Mouse (Mus musculus) frontal cortex, adult 2 months (tissue): ENCODE data around the gene Nfam1. TPM values are rescaled to one million over a fixed set of nuclear protein-coding genes. Genes with fewer than 3 reads are reported as not detected.

Source experiments
- DNase-seq, 2 experiments: peaks; one replicate each; pipeline ENCODE4 v3.0.0; 2022; ENCODE audit warnings: low spot score in 1 of 2; ENCODE audit errors: extremely low spot score in 1 of 2
- polyA plus RNA-seq: library from polyadenylated mRNA; depleted of rRNA; stranded (reverse); fragments of >200 nt; gene quantifications from 2 replicates; pipeline ENCODE4 v1.2.3, GENCODE M21; 2012

Gene Nfam1
- polyA plus RNA-seq, 1 experiment, result 2.2 TPM

- no peak for DNase-seq
Measured at GRCm38 (mm10) chr15:82998811-82999221, 34.3 kb downstream of the Nfam1 start.

GRCm38 (mm10) chr15:82996431-82996830 lies 36.7 kb downstream of the Nfam1 start:
- no peak for DNase-seq

GRCm38 (mm10) chr15:82995239-82995638 lies 37.9 kb downstream of the Nfam1 start:
- peak in 1 of 2 experiments; percentile 53 for DNase-seq

DNA sequence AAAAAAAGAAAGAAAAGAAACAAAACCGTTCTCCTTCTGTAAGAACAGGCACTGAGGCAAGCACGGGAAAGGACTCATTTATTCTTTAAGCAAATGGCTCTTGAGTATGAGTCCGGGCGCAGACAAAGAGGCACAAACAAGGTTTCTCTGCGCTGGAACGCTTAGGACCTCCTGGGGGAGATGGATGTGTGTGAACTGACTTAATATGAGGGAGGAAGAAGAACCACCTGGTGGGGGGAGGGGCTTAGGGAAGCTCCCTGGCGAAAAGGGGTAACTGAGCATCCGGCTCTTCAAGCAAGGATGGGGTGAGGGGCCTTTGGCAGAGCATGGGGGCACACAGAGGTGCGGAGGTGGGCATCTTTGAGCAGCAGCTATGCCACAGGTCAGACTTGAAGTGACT lies 40.2 kb downstream of the Nfam1 start:
- DNase-seq, result no peak

DNA sequence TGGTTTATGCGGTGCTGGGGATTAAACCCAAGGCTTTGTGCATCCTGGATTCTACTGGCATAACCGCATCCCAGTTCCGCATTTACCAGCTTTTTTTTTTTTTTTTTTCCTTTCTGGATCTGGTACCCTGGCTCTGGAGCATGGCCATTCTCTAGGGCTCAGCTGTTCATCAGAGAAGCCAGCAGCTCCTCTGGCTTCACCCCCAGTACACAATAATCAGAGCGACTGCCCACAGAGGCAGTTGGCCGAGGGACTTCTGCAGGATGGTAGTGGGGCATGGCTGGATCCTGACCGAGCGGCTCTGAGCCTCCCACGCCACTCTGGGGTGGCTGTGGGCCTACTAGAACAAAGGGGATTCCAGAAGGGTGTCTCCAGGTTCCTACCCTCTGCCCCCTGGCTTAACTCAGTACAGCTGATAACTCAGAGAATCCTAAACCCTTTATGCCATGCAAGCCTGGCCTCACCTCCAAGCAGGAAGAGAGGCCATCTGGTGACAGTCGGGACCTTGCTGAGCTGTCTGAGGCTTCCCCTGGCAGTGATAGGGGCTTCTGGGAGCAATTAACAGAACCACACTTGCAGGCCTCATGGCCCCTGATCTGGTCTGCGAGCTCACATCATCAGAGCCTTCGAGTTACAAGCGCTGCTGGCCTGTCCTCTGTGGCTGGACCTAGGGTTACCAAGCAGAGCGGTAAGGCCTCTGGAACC lies 40.9 kb downstream of the Nfam1 start:
- no peak for DNase-seq

DNA sequence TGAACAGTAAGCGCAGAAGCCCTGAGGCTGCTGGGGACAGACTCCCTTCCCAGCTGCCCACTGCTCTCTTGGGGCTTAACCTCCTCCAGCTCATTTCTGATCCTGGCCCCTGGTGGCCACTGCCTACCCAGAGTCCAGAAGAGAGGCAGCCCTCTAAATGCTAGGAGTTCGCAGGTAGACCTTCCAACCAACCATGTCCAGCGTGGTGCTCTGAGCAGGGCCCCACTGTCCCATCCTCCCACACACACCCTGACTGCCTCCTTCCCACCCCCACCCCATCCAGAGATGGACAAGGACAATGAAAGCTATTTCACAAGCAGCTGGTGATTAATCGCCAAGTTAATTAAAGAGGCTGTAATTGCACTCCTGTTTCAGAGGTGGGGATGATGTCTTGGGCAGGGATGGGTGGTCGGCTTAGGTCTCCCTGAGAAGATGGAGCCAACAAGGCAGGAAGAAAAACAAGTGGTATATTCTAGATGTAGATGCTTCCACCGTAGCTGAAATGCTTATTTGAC lies 43.9 kb downstream of the Nfam1 start:
- no peak for DNase-seq

GRCm38 (mm10) chr15:82987732-82988112 lies 45.4 kb downstream of the Nfam1 start, which contains the start of gene Tcf20:
TSS of gene Tcf20 (minus strand) at chr15:82987872.
- peak; percentile 88 to 96 for DNase-seq

DNA sequence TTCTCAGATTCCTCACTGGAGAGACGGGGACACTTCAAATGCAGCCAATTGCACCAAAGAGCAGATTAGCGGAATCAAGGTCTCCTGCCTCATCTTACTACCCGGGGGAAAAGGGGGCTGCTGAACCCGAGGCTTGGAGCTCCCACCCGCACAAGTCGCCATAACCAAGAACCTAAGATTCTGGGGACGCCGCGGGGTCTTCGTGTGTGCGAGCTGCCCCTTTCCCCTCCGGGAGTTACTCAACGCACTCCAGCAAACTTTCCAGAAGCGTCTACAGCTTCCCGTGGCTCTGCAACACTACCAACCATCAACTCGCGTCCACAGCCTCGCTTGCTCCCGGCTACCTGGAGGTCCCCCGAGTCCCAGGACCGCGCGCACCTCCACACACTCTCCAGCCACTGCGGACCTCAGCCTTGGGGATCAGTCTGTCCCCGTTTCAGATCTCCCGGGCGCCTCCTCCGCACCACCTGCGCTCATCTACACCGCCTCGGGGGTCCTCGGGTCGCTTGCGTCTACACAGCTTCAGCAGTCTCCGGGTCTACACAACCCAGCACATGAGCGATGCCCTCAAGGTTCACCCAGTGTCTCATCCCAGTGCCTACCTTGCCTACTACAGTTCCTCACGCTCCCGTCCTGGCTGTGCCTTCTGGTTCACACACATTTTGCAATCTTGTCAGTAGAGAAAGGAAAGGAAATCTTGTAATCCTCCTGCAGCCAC lies 45.9 kb downstream of the Nfam1 start:
- no peak for DNase-seq

GRCm38 (mm10) chr15:82984574-82984973 lies 48.5 kb downstream of the Nfam1 start:
- no peak for DNase-seq

- no peak for DNase-seq
Measured at GRCm38 (mm10) chr15:82984097-82984496, 49.0 kb downstream of the Nfam1 start.

DNA sequence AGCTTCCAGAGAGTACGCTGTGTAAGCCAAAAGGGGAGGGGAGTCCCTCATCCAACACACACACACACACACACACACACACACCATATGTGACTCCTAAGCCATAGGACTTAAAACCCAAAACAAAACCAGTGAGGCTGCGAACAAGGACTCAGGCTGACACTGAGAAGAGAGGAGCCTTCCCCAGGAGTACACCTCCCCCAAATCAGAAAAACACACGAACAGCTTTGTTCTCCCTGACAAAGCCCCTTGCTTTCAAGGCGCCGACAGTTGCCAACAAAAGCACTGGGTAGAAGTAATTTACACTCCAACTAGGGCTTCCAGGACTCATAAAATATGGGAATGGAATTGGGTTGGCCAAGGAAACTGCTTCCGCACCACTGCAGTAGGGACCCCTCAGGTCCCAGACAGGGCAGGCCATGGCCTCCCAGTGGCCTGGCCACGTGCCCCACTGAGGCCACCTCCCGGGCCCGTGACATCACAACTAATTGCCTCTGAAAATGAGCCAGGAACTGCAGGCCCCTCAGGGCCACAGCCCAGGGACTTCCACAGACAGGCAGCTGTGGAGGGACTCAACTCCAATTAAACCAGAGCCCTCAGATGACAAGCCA lies 49.6 kb downstream of the Nfam1 start:
- no peak for DNase-seq

DNA sequence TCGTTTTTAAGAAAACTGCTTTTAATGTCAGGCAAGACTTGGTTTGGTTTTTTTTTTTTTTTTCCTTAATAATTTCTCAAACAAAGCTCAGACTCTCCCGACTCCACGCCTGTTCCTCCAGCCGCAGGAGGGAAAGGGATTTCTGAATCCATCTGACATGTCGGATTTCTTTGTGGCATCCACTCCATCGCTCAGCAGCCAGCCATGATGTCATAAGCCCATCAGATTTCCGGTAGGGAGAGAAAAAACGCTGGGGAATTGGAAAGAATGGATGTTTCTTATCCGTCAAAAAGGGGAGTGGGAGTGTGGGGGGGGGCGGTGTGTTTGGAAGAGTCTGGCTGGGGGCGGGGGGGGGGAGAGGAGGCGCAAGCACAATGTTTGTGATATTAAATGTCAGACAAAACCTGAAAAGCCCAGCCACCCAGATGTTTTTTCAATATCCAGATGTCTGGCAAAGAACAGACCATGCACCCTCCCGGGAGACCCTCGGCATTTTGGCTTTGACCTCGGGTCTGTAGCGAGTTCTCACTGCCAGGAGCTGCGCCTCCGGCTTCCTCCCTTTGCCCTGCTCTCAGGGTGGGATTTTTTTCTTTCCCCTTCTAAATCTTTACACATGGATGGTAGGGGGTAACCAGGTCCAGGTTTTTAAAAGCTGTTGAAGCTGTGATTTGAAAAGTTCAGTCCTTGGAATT lies 50.2 kb downstream of the Nfam1 start:
- no peak for DNase-seq

- DNase-seq, result no peak
Measured at GRCm38 (mm10) chr15:82981676-82982520, 51.2 kb downstream of the Nfam1 start.

DNA sequence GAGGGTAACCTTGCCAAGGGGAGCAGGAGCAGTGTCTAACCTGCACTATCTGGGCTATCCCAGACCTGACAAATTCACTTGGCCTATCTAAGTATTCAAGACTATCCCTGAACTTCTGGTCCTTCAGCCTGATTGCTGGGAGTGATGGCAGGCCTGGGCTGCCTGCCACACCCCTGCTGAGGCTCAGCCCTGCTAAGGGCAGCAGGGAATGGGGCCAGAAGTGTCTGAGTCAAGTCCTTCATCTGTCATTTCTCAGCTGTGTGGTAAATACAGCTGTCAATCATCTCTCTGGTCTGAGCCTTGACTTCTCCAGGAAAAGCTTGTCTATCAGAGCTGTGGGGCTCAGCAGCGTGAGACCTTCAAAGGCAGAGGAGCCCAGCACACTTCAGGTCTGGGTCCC lies 53.6 kb downstream of the Nfam1 start:
- no peak for DNase-seq

DNA sequence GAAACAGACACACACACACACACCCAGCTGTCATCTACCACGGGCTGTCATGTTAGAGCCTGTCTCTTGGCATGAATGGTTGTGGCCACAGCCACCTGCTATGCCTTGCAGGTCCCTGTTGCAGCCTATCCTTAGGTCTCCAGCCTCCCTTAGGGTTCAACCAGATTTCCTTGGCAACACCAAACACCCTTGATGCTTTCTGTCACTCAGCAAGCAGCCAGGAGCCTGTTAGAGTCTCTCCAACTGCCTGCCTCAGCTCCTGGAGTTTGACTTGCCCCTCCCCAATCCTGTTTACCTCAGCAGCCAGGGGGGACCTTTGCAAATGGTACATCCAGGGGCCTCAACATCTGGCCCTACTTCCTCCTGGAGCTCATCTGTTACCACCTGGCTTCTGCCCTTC lies 58.6 kb downstream of the Nfam1 start:
- DNase-seq, result no peak

- DNase-seq, result no peak
Measured at GRCm38 (mm10) chr15:82969206-82969721, 63.8 kb downstream of the Nfam1 start.

GRCm38 (mm10) chr15:82968449-82968848 lies 64.7 kb downstream of the Nfam1 start:
- DNase-seq, result no peak

GRCm38 (mm10) chr15:82967947-82968346 lies 65.2 kb downstream of the Nfam1 start:
- no peak for DNase-seq

- no peak for DNase-seq
Measured at GRCm38 (mm10) chr15:82964266-82964825, 68.8 kb downstream of the Nfam1 start.
